Mouse (Mus musculus) right cerebral cortex, postnatal 36 days (tissue): Measurements from ENCODE around the gene C3.

ENCODE experiments used
- DNase-seq, 2 experiments: peaks; one replicate each; pipeline ENCODE4 v3.0.0; 2022; ENCODE audit warnings: low spot score in 2 of 2, mixed read lengths in 1 of 2

C3 gene

DNA sequence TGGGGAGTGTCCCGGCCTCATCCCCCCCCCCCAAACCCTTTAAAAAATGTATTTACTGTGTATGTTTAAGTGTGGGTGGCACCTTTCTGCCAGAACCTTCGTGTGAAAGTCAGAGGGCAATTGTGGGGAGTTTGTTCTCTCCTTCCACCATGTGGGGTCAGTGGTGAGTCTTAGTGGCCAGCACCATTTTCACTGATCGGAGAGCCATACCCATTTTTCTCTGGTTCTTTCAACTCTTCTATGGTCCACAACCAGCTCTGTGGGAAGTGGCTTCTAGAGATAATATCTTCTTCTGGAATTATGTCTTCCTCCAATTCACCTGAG is 8.1 kb downstream of the C3 start:
- no peak for DNase-seq

DNA sequence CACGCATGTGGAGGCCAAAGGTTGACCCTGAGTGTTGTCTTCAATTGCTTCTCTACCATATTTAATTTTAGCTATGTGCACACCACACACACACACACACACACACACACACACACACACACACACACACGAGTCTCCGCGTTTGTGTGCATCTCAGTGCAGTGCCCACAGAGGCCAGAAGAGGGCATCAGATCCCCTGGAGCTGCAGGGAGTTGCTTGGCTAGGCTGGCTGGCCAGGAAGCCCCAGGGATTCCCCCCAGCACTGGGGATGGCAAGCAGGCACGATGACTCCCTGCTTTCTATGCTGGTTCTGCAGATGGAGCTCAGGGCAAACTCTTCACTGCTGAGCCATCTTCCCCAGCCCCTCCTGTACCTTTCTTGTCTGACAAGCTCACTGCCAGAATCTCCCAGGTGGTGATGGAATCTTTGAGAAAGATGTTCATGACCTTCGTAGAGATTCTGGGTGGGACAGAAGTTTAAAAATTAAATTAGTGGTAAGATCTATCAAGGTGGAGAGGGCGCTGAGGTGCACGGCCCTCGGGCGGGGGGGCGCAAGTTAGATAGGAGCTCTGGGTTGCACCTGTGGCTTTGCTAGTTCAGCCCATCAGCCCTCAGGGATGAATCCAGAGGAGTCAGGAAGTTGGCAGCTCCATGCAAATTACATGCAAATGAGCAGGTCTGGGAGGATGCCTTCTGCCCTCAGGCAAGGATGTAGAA is 8.6 kb downstream of the C3 start:
- DNase-seq = peak in 1 of 2 experiments; percentile 25

DNA sequence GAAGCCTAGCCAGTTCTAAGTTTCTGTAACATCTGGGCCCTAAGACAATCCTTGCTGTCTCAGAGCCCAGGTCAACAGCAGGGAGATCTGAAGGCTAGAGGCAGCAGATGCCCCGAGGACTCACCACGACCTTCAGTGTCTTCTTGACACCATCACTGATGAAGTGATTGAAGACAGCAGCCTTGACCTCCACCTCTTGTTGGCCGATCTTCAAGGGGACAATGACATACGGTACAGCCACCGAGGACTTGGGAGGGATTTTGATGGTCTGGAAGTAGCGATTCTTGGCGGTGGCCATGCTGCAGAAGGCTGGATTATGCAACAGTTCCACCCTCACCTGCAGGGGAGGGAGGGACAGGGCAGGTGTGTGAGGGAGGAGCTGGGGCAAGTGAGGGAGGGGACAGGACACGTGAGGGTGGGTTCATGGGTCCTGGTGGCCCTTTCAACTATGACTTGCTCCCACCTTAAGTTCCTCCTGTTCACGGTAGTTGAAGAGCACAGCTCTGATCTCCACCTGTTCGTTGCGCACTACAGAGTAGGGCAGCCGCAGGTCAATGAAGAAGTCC is 9.5 kb downstream of the C3 start:
- no peak for DNase-seq

DNA sequence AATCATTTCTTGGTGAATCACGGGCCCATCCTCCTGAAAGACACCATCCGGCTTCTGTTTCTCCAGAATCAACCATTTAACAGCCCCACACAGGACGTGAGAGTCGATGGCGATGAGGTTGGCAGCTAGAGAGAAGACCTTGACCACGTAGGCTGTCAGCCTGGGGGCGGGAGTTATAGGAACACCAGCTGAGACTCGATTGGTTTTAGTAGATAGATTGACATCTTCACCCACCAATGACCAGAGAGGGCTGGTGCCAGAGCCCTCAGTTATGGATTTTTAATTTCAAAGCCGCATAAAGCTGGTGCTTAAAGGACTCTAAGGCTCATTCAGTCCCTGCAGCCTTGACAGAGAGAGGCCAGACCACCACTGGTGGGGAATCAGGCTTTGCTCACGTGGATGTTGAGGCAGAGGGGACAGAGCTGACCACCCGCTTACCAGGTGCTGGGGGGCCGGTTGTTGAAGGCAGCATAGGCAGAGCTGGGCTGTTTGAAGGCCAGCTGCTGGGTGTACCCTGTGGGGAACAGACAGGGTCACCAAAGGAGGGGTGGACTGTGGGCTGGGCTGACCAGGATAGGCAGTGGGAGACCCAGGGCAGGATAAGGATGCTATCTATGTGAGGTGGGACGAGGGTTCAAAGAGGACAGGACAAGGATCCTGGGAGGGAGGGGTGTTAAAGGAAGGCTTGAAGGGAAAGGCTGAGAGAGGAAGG is 13.1 kb downstream of the C3 start:
- DNase-seq = no peak

DNA sequence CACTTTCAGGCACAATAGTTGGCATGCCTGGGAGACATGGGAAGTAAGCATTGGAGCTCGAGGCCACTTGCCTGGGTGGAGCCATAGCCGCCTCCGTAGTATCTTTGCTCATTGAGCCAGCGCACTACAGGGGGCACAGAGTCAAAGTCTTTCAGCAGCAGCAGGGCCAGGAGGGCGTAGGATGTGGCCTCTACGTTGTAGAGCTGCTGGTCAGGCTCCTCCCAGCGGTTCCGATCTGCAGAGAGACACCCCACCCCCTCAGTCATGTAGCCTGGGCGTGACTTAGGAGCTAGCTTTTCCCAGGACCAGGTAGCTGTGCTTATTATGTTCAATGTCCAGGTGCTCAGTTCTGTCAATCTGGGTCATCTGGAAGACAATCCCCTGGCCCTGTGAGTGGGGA is 16.4 kb downstream of the C3 start:
- DNase-seq = no peak

DNA sequence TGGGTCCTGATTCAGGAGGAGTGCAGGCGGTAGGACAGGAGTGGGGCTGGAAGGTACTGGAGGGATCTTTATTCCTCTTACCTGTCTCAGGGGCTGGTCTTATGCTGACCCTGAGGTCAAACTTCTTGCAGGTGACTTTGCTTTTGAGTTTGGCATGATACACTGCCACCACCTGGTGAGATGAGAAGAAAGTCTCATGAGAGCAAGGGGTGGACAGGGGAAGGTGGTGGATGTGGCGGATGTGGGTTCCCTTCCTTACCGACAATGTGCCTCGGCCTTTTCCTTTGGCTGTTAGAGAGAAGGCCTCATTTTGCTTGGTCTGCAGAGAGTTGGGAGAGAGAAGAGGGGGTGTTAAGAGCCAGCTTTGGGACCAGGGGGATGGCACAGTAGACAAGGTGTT is 18.6 kb downstream of the C3 start:
- DNase-seq = no peak

DNA sequence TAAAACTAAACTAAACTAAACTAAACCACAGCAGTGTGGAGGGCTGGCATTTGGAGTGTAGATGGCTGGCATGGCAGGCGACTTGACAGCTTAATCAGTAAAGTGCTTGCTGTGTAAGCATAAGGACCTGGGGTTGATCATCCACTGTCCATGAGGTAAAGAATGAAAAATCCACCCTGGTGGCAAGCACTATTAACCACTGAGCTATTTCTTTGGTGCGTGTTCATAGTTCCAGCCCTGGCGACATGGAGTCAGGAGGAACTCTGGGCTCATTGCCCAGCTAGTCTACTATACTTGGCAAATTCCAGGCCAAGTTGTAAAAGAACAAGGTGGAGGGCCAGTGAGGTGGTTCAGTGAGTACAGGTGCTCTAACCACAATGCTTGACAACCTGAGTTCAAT is 20.0 kb downstream of the C3 start:
- no peak for DNase-seq

DNA sequence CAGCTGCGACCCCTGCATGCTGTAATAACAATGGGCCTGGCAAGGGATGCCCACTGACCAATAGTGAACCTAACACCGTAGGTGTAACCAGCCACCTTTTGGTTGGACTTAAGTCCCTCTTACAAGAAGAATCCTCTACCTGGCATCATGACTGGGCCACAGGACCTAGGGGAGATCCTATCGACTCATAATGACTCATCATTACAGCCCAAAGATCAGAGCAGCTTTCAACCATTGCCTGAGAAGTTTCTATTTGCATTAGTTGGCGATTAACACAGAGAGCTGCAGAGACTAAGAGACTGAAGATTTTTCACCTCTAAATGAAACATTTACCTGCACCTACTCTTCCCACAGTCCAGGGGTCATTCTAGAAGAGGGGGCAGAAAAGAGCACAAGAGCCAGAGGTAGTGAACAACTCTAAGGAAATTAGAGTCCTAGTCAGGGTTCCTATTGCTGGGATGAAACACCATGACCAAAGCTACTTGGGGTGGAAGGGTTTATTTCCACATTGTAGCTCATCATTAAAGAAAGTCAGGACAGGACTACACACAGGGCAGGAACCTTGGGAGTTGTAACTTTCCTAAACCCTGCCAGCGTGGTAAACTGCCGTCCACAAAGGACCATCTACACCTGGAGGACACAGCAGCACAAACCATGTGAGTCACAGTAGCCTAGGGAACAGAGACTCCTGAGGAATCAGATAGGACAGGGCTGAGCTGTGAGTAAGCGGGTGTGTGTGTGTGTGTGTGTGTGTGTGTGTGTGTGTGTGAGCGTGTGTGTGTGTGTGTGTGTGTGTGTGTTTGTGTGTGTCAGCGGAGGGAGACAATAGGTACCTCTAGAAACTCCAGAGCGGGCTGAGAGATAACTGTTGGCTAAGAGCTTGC is 25.9 kb downstream of the C3 start:
- DNase-seq = no peak

DNA sequence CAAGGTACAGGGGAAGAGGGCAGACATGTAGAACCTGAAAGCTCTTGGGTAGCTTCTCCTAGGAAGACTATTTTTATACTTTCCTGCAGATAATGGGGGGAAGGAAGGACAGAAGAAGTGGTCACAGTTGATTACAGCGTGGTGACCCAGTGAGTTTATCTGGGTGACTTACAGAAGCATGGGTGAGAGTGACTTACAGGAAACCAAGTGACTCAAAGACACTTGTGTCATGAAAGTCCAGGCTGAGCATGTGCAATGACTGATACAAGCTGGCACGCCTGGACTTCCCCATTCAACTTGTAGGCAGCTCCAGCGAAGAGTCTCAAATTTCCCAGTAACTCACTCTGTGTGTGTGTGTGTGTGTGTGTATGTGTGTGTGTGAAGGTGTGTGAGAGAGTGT is 29.7 kb downstream of the C3 start:
- DNase-seq = no peak

DNA sequence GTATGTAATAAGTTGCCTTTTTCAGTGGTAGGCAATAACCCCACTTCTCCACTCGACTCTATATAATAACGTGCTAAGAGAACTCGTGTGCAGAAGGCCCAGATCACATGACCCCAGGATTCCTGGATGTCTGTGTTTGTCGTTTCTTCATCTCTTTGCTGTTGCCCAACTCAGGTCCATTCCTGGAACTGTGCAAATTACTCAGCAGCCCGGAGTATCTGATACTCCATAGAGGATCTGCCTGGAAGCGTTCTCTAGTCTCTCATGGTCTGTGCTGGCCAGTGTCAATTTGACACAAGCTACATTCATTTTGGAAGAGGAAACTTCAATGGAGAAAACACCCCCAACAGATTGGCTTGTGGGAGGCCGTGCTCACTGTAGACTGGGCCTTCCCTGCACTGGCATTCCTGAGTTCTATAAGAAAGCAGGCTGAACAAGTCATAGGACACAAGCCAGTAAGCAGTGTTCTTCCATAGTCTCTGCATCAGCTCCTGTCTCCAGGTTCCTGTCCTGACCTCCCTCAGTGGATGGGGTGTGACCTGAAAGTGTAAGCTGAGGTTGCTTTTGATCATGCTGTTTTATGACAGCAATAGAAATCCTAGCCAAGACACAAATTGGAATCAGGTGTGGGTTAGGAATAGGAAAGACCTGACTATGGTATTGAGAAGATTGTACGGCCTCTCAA is 32.5 kb downstream of the C3 start:
- no peak for DNase-seq

DNA sequence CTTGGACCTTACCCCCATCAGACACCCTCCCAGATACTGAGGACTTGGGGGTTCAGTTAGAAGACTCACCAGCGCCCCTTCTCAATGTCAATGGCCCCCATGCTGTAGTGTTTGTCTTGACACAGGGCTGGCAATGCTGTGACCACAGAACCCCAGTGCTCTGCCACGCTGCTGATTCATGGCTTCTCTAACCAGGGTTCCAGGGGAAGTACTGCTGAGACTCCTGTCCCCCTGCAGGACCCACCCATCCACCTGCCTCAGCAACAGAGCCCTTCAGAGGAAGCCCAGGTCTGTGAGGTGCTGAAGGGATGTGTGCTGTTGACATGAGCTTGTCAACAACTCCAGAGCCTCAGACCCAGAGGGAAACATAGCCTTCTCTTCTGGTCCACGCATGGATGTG is 33.2 kb downstream of the C3 start:
- no peak for DNase-seq

DNA sequence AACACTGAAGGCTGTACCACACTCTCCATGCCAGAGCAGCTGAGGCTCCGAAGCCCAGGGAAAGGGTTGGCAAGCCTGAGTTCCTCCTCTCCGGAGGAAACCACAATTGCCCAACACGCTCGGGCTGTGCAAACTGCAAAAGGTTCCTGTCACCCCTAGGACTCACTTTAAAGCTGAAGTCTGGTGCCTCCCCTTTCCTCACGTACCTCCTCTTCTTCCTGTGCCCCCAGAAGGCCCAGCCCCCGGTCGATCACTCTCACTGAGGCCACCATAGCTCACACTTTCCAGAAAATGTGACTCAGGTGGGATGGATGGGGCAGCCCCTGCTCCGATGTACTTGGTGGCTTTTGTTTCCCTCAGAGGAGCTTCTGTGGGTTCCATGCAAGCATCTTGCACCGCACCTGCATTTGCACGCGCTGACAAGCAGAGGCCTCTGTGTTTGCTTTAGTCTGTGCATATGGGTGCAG is 33.9 kb downstream of the C3 start, which contains the start of gene Tnfsf14:
TSS of gene Tnfsf14 (minus strand) at position 137 of the 467 bp plus-strand sequence.
- no peak for DNase-seq

DNA sequence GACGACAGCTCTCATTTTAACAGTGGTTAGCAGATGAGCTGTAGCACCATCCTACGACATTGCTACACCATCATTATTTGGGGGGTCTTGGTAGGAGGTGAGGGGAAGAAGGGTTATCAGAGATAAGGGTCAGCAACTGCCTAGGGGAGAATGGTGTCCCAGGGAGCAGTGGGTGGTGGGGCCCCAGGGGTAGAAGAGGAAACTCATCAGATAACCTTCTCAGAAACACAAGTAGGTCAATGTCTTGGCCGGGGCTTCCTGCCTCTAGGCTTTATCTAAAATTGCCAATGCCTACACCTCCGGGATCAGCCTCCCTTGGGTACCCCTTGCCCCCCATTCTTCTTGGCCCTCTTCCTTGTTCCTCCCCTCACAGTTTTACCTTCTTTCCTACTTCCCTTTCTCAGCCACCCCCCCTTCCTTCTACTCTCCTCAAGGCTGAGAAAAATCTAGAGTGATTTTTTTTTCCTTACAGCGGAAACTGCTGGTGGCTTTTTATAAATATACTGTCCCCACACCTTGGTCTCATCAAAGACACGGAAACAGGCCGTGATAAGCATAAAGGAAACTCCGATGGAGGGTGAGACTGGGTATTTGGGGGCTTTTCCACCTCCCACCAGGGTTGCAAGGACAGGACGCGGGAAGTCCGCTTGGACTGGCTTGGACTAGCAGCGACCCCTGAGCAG is 39.3 kb downstream of the C3 start:
- no peak for DNase-seq

DNA sequence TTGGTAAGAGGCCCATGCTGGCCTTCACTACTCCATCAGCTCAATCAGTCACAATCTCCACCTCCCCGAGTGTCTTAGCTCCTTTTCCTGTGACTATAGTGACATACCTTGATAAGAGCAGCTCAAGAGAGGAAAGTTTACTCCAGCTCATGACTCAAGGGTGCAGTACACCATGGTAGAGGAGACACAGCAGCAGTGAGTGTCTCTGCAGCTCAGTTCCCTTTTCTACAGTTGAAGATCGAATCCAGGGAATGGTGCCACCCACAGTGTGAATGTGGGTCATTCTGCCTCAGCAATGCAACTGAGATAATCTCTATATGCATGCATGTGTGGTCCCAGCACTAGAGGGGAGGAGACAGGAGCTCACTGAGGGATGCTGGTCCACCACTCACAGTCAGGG is 42.3 kb downstream of the C3 start:
- DNase-seq = no peak

DNA sequence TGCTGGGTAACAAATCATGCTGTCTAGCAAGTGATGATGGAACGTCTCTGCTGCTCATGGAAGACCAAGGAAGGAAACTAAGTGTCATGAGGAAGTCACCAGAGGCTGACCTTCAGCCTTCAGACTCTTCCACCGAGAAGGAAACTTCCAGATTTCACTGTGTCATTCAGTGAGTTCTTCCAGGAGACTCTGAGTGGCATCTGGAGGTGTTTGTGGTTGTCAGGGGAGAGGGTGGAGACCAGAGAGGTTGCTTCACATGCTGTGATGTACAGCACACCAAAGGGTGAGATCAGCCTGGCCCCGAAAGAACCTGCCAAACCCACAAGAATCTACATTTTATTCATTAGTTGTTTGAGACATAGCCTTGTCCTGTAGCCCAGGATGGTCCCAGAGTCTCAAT is 45.1 kb downstream of the C3 start:
- DNase-seq = no peak

DNA sequence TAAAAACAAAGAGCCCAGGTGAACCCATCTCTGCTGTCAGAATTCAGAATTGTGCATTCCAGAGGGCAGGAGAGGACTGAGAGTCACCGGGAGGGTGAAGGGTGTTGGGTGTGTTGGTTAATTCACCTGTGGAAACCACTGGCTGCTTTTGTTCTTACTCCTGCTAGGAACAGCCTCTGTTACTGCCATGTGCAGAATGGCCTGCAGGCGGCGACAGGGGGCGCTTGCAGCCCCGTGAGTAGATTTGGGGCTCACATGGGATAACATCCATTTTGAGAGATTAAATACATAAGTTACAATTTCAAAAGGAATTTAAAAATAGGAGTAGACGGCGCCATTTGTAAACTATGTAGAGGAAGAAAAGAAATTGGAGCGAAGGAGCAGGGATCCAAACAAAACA is 47.6 kb downstream of the C3 start:
- no peak for DNase-seq

DNA sequence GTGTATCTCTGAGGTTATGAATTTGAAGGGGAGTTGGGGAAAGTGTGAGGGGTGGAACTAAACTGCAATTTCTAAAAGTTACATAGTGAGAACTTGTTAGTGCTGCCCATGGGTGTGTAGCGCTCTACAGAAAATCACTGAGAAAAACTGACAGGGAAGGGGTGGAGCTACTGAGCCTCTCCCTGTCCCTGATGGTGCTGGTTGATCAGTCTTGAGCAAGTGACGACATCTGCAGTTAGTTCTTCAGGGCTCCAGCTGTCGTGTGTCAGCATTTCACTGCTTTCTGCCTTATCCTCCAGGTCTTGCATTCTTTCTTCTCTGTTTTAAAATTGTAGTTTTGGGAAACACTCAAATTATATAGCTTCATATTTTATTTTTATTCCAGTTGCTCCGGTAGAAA is 54.6 kb downstream of the C3 start:
- no peak for DNase-seq

DNA sequence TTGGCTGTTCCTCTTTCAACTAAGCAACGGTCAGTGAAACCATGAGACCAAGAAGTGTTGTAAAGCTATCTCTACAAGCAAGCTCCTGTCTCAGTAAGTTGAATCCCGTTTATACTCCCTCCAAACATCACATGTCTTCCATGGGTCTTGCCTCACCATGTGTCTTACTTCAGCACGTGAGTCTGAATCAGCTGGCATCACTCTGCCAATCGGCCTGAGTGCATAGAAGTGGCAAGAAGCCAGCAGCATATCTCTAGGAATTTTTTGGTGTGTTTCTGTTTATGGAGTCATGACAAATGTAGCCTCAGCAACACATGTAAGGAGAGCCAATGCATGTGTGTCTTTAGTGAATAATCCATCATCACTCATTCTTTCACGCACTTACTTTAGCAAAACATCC is 55.6 kb downstream of the C3 start:
- DNase-seq = no peak

DNA sequence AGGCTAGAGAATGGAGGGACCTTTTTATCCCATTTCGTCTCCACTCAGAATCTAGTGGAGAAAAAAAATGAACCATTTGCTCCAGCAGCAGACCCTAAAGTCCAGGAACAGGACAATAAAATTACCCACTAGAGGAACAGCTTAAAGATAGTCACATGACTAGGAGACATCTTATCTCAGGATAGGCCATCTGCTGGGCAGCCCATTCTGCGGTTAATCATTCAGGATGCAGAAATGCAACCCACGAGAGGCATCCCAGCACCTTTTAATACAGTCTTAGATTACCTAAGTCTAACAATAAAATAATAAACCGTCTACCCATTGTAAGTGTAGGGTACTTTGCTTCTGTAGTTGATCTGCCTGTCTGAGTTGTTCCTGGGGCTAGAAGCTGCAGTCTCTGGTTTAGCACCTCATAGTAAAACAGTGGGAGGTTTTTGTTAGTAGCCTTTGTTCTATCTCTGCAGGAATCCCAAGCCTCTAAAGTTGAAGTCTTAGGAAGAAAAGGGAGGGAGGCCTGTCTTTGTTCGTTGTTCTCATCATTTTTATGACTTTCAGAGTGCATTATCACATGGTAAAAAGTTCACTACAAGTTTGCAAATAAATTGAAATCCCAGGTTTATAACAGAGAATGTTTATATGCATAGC is 57.2 kb downstream of the C3 start:
- DNase-seq = no peak
